Mouse (Mus musculus) gastrocnemius, adult 8-10 months (tissue): Measurements from ENCODE around the gene 0610010K14Rik. TPM values are rescaled to one million over a fixed set of nuclear protein-coding genes. Genes with fewer than 3 reads are reported as not detected.

Experiments
- DNase-seq, 2 experiments: peaks; one replicate each; pipeline ENCODE4 v3.0.0; 2022; ENCODE audit warnings: low spot score in 2 of 2
- total RNA-seq, 4 experiments: library from RNA; stranded (reverse); gene quantifications; 2 replicates each; pipeline ENCODE4 v1.2.4; 2022

0610010K14Rik gene
- total RNA-seq, 4 experiments from 2014 or later, result 29.8 to 36.3 (median 35.5) TPM

DNA sequence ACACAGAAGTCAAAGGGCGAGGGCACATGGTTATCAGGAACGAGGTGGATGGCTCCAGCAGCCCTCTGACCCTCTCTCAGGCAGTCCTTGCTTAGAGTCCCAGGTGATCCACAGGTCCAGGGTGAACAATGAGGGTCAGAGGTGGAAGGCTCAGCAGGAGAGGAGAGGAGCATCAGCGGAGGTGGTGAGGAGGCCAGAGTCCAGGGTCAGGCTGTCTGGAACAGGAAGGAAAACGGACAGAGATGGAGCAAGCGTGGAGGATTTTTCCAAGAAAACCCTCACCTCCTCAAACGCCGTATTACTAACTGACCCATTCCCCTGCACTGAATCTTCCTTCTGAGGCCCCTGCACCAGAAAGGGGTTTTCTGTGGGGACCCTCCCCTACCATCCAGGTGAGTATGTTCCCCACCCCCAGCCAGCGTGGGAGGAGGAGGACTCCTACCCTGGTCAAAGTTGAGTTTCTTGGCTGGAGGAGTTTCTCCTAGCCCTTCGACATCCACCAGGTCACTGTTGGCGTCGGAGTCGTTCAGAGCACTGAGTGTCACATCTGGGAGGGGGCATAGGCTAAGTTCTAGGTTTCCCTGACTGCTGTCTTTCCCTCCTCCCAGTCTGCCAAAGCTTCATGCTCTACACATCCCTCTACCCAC lies 2.3 kb downstream of the 0610010K14Rik start:
- DNase-seq, result no peak

DNA sequence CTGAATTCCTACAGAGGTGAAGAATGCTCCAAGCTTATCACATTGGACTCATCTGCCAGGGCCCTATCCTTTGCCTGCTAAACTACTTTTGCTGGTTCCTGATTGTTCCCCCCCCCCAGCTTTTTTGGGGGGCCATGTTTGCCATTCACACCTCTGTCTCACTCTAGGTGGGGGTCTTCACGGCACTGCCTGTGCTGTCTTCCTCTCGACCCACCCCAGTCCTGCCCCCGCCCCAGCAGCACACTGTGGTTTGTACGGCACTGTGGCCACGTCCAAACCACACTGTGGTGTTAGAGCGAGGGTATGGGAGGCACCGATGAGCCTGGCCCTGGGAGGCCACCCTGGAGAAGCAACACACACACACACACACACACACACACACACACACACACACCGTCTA lies 3.2 kb downstream of the 0610010K14Rik start:
- DNase-seq, result no peak

DNA sequence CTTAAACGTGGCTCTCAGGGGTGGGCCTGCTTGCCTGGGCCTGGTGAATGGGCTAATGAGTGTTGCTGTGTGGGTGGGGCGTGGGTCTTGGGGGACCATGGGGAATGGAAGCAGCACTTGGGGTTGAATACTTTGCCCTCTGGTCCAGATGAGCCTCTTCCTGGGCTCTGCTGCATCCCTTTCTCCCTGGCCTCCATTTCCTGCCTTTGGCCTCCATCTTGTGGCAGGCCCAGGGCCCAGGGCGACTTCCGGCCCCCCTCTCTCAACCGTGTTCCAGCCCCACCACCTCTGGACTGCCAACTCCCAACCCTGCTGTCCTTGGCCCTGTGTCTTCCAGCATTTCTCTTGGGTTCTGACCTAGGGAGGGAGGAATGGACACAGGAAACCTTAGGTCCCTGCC lies 3.7 kb downstream of the 0610010K14Rik start:
- peak in 1 of 2 experiments; percentile 49 for DNase-seq

DNA sequence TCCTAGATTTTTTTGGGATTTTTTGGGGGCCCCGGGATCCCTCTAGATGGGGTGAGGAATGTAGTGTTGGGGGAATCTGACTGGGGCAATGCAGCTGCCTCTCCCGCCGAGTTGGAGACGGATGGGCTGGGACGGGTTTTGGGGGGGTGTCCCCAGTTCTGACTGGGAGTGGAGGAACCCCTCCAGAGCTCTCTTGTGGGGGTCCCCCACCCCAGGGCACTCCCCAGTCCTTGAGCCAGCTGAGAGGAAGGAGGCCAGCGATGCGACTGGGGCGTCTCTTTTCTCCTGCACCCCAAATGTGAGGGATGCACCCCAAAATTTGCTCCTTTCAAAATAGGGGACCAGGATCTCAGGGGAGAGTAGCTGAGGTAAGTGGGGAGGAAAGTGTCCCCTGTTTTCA lies 4.7 kb downstream of the 0610010K14Rik start:
- DNase-seq, result no peak

DNA sequence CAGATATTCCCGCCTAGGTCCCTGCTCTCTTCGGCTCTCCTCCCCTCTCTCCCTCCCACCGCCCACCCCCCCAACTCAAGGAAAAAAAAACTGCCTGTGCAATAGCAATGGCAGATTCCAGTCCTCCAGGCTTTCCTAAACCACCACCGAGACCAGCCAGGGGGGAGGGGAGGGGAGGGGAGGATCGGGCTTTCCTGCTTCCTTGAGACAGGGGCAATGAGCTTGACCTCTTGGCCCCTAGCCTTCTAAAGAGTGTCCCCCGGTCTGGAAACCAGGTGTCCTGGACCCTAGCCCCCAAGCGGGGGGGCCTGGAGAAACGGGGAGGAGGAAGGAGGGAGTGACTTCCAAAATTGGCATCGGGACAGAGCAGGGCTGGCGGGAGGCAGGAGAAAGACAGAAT lies 5.2 kb downstream of the 0610010K14Rik start:
- no peak for DNase-seq

DNA sequence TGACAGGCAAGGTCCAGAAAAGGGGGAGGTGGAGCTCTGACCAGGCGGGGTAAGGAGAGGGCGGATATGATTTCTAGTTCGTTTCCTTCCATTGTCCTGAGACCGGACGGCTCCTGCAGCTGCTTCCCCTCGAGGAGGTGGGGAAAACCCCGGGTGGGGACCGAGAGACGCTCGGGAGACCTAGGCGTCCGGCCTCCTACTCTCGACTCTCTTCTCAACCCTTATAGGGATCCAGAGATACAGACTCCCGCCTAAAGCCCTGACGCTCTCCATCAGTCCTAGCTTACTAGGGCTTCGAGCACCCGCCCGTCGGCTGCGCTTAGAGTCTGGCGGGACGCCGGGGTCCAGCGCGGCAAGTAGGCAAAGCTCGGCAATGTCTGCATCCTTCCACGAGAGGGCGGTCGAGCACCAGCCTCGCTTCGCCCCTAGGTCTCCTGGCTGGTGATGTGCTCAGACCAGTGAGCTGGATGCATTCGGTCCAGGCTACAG lies 7.4 kb downstream of the 0610010K14Rik start:
- peak; percentile 59 to 71 for DNase-seq

DNA sequence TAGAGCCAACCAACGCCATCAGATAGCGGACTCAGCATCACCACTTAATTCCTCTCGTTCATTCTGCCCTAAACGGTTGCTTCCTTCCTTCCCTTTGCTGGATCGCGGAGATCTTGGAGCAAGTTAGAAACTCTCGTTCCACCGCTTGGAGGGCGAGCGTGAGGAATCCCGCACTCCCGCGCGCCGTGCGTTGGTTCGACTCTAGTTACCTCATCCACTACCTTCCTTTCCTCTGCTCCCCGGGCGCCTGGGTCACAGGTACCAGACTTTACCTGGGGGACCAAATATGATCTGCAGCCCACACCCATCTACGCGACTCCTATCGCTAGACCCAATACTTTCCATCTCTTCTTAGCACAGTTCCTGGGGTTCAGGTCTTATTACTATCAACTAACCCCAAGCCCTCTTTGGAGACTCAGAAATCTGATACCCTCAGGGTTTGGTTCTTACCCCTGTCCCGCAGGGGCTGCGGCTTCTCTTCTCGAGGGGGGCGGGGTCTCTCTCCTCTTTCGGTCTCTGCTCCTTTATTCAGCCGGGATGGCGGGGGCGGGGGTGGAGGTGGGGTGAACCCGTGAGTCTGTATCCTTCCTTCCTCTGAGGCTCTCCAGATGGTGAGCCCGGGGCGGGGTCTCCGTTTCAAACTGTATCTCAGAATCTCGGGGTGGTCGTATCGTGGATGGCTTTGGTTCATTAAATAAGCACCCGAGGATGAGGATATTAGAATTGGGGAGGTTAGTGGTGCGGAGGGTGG lies 8.3 kb downstream of the 0610010K14Rik start, which contains the start of gene Bcl6b:
Bcl6b (minus strand) TSS at position 539 of the 751 bp plus-strand sequence.
- no peak for DNase-seq

DNA sequence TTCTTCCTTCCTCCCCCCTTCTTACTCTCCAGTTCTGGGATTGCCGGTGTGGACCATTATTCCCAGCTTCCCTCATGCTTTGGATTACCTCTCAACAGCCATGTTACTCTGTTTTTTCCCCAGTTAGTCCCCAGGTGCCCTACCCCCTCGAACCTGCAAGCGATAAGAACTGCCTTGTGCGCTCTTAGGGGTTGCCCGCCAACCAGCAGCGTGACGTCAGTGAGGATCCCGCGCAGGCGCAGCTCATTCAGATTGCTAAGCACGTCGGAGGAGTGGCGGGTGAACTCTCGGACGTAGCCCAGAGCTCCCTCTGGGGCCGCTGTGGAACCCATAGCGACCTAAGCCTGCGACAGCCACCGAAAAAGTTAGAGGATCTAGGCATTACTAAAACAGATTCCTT lies 8.9 kb downstream of the 0610010K14Rik start:
- DNase-seq, result peak; percentile 62 to 66

DNA sequence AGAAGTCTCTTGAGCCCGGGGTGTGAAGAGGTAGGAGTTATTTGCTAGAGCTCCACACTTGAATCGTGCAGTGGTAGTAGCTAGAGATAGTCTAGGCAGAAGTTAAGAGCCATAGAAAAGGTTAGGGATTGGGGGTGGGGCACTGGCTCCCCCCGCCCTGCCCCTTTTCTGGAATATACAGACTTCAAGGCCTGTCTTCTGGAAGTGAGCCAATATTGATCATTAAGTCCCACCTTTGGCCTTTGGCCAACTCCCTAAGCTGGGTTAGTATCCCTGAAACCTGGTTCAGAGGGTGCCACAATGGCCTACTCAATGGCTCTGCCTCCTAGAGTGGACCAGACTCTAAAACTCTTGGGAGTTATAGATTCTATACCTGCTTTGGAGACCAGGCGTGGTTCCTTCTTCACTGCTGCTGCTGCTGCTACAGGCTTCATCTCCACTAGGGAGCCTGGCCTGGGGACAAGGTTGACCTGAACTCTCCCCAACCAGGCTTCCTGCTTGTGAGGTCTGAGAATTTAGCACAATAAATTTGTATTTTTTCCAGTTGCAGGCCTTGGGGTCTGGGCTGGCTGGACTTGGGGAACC lies 10.0 kb downstream of the 0610010K14Rik start:
- DNase-seq, result no peak

DNA sequence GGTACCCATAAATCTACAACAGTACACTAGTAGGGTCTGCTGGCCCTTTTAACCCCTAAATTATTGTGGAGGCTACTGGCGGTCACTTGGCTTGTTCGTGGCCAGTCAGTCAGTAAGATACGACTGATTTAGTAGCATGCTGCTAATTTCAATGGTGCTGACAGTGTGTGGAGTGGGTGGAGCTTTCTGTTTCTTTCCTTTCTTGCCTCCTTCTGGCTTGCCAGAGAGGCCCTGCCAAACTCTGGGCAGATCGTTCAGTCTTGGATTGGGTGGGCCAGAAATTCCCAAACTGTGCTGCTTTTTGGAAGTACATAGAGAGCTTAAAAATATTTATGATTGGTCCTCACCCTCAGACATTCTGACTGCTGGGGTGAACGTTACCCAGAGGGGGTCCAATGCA lies 10.6 kb downstream of the 0610010K14Rik start:
- no peak for DNase-seq

DNA sequence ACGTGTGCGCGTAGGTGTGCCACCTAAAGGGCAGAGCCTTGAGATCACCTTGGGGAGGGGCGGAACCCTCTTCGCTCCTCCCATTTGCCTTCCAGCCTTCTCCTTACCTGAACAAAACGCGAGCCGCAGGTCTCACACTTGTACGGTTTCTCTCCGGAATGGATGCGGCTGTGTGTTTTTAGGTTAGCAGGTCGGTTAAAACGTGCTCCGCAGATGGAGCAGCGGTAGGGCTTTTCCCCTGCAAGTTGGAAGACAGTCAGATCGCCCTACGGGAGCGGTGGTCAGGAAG lies 11.2 kb downstream of the 0610010K14Rik start:
- no peak for DNase-seq

DNA sequence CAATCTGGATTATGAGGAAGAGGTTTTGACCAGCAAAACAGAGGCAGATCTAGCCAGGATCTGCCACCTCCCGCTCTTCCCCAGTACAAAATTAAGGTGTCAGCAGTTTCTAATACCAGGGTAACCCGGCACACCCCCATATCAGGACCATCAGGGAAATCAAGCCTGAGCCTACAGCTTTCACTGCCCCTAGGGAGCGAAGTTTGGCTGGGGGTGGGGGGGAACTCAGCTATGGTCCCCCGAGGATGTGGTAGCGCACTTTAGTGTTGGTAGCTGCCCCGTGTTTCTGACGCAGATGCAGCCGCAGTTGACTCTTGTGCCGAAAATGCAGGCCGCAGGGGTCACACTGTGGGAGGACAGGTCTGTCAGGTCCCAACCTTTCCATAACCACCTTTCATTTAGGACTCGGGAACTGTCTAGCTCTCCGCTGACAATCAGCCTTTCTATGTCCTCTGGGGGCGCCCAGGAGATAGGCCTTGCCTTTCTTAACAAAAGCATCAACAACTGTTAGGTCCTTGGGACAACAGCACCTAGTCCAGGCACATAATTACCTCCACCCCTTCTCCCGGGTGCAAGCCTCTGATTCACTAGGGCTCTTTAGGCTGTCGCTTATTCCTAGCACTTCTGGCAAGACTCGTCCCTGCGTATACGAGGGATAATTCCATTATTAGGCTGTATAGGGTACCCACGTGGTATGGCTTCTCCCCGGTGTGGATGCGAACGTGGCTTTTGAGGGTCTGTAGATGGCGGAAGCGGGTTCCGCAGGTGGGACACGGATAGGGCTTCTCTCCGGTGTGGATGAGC lies 11.7 kb downstream of the 0610010K14Rik start:
- DNase-seq, result no peak

DNA sequence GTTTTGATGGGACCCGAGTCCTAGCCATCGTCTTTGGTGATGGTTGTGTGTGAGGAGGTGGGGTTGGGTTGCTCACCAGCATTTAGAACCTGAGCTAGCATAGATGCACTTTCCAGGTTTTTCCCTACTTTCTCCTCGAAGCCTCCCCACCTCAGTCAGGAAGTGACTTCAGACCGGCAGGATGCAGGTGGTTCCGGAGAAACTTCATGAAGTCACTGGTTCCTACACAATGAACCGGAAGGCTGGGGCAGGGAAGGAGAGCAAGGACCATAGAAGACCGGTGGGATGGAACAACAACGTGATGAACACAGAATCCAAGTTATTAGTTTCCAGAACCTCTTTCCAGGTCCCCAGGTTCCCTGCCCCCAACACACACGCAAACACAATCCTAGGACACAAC lies 14.0 kb downstream of the 0610010K14Rik start:
- DNase-seq, result no peak

DNA sequence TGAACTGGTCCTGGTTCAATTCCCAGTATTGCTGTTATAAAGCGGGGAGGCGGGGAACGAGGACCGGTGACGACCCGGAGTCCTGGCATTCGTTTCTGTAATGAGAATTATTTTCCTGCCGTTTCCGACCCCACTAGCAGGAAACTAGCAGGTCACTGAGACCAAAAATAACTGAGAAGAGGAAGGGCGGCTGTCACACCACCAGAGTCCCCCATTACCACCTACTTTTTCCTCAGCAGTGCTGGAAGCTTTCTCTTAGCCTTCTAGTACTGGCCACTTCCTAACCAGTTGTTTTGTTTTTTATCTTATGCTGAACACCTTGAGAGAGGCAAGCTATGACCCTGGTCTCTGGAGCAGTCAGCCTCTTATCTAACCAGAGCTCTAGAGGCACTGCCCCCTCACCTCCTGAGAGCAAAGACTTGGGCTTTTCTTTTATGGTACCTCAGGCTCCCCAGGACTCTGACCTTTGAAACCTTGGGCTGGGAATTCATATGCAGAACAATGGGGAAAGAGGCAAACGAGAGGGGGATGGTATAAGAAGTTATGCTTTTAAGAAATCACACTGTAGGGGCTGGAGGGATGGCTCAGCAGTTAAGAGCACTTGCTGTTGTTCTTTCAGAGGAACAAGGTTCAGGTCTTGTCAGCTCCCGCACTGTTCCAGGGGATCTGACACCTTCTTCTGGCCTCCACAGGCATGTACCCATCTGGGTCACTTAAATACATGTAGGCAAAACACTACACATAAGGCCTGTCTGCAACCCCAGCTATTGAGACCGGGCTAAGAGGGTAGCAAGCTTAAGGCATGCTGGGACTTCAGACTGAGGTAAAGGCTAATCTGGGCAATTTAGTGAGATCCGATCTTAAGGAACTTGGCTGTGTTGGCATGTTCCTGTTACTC lies 15.9 kb downstream of the 0610010K14Rik start:
- DNase-seq, result no peak

DNA sequence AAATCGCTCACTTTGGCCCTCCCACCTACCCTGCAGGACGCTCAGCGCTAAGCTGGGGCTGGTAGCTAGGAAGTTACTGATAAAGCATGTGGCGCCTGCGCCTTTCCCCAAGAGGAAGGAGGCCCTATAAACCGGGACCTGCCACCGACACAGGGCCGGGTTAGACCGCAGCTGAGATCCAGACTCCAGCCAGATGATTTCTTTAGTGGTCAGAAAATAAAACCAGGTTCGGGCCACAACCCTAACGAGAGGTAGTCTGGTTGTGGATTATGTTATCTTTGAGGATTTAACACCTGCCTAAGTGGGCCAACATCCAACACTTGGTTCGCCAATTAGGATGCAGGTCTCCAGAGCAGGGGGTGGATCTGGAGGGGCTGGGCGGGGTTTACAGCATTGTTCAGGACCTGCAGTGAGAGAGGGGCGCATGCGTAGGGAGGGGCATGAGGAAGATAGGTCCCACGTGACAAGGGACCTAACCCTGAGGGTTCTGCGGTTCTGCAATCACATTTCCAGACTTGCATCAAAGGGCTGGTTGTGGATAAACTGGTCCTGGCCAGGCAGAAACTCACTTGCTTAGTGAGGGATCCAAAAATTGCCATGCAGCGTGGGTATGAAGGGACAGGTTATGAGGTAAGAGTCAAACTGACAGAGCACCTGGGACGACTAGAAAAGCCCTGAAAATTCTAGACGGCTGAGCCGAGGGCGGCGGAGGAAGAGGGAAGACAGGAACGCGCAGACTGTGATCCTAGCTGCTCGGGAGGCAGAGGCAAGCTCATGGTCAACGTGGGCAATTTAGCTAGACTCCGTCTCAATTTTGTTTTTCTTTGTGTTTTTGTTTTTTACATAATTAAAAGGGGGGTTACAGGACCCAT lies 16.7 kb downstream of the 0610010K14Rik start, which contains the start of gene Slc16a13:
Slc16a13 (minus strand) TSS at position 334 of the 872 bp plus-strand sequence.
- DNase-seq, result peak; percentile 67 to 80

DNA sequence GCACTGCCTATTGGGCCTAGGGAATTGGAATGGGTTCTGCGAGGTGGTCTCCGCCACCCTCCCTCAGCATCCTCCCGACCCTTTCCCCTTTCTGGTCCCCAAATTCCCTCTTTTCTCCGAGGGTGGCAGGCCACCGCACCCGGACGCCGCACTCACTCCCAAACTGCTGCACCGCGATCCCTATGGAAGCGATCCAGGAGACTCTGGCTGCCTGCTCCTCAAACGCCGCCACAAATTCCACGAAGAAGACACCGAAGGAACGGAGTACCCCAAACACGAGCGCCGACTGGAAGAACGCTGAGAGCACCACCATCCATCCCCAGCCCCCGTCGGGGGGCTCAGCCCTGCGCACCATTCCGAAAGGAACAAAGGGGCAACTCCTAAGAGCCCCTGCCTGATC lies 17.4 kb downstream of the 0610010K14Rik start:
- DNase-seq, result no peak

DNA sequence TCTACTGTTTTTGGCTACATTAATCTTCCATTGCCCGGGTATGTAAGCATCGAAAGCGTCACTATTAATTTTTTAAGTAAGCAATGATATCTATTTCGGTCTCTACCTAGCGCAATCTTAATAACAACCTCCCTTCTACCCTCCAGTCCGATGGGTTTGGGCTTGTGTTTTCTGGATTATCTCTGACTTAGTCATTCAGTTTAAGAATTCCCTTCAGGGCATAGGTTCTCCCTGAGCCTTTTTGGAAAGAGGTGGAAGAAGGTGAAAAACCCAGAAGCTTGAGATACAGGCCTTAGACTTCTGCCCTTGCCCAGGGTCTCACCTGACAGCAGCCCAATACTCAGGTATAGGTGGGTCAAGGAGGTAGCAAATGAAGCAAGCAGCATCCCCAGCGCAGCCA lies 17.8 kb downstream of the 0610010K14Rik start:
- DNase-seq, result no peak

DNA sequence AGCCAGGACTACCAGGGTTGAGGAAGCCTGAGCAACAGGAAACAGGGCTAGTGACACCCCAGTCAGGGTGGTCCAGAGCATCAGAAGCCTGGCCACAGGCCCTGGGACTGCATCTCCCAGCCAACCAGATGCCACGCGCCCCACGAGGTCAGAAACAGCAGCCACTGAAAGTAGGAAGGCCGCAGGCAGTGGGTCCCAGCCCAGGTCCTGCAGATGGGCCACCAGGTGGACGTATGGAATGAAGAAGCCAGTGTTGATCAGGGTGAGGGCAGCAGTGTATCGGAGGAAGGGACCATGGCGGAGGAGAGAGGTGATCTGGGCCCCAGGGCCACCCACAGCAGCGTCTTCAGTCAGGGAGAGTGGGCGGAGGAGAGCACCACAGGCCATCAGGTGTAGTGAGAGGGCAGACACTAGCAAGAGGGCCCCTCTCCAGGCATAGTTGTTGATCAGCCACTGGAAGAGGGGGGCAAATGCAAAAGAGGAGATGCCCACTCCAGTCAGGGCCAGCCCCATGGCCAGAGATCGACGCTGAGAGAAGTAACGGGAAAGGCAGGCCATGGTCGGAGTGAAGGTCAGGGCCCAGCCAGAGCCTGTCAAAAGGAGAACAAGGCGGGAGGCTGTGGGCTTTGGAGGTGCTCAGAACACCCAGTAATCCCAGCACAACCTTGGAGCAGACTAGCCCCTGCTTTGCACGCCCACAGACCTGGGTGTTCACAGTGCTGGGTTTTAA lies 18.8 kb downstream of the 0610010K14Rik start:
- DNase-seq, result no peak

DNA sequence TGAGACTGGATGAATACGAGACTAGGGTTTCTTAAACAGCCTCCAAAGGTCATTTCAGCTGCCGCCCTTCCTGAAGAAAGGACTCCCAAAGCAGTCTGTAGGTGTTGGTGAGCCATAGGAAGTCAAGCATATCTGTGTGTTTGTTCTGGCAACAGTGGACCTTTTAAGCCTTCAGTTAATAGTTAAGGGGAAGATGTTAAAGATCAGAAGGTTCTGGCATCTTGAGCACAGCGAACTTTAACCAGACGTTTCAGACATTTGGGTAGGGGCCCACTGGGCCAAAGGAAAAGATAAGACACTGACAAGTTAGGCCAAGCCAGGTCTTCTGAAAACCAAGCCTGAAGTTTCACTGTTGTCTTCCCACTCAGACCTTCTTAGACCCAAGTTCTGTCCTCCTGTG lies 19.7 kb downstream of the 0610010K14Rik start:
- no peak for DNase-seq
